Mouse (Mus musculus) spleen, adult 2 months (tissue): Measurements from ENCODE around the gene Tnnt1.

Experiments used
- CTCF ChIP-seq: fragments of 200-500 bp; IDR thresholded peaks from 2 replicates; pipeline ENCODE4 v1.5.1; 2011; ENCODE audit warnings: mild to moderate bottlenecking, inconsistent platforms; ENCODE audit not compliant: insufficient read depth, insufficient read length, insufficient replicate concordance; ENCODE audit errors: extremely low read depth
- POLR2A ChIP-seq: fragments of 200-500 bp; IDR thresholded peaks from 2 replicates; pipeline ENCODE4 v1.6.1; 2011; ENCODE audit warnings: low read depth, low read length, inconsistent platforms

GRCm38 (mm10) chr7:4460576-4461434 is 55.4 kb downstream of the Tnnt1 start, which contains the start of gene Eps8l1:
- TF ChIP-seq POLR2A (no peak), CTCF (no peak)
